In the genomic region with DNA sequence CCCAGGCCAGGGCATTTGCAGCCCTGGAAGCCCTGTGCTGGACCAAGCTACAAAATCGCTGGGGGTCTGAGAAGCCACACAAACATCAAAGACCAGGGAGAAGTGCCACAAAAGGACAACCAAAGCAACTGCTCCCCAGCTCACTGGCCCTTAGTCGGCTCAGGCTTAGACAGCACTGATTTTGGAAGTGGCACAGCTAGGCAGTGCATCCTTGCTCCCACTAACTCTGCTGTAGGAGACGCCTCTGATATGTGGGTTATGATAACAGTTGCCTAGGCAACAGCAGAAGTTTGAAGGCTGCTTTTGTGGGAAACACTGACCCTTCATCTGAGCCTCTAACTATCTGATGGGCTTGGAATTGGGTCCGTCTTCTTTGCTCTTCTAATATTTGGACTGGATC, we compare ENCODE assay signal across 18 mouse cellular contexts. TPM values are rescaled to one million over a fixed set of nuclear protein-coding genes. Genes with fewer than 3 reads are reported as not detected.
DNase-seq lines count a peak whose midpoint lies in the region; ATAC-seq and TF ChIP-seq lines count a peak whose summit lies in the region.
"Had no signal": no experiment of that assay in that cellular context is flagged by ENCODE, and none has a peak within 500 bp of the region (broad histone marks: within the 10 kb centered on the region; RNA-seq: fewer than 3 reads in every experiment).

No protein-coding gene starts in this region.

- no peaks in the 10 kb centered on the region for H3K9me3 ChIP-seq in heart, embryonic 10.5 days
- no peaks in the 10 kb centered on the region for H3K9me3 ChIP-seq in G1E (replicated peaks)
- H3K9me3 ChIP-seq: embryonic facial prominence, embryonic 13.5 days; heart, embryonic 13.5 days; hindbrain, embryonic 15.5 days had no signal

- TF ChIP-seq CTCF in G1E (IDR thresholded peaks at IDR 0.05; ENCODE audit: low read depth, low read length) = no peak

- H3K4me3 ChIP-seq in heart, embryonic 10.5 days = no peak overlapping the region
- H3K4me3 ChIP-seq in G1E (ENCODE audit: low read depth, low read length) = no peak overlapping the region
- H3K4me3 ChIP-seq: embryonic facial prominence, embryonic 13.5 days; heart, embryonic 13.5 days; hindbrain, embryonic 15.5 days had no signal

- H3K27ac ChIP-seq in heart, embryonic 10.5 days = no peak overlapping the region
- H3K27ac ChIP-seq: embryonic facial prominence, embryonic 13.5 days; heart, embryonic 13.5 days had no signal

- ATAC-seq in G1E (ENCODE audit: extremely low read depth, insufficient number of reproducible peaks, low FRiP score, poor library complexity, severe bottlenecking) = no peak
- ATAC-seq in CD4-positive, CD25-positive, alpha-beta regulatory T cell, adult 4 months = no peak
- ATAC-seq: forebrain, embryonic 14.5 days had no signal

- WGBS in heart, embryonic 10.5 days = 50% methylated on average over 4 of the region's 4 CpGs

- H3K36me3 ChIP-seq in heart, embryonic 10.5 days = no peaks in the 10 kb centered on the region
- peaks cover 2% of the 10 kb centered on the region for H3K36me3 ChIP-seq in G1E (replicated peaks)
- H3K36me3 ChIP-seq: embryonic facial prominence, embryonic 13.5 days; heart, embryonic 13.5 days; hindbrain, embryonic 15.5 days had no signal

- DNase-seq in heart, adult 11 months = peak; percentile 87
- DNase-seq in heart, embryonic 10.5 days (ENCODE audit: low spot score) = no peak
- peak; percentile 28 for DNase-seq in ovary, adult 18-20 months (ENCODE audit: low spot score)
- no peak for DNase-seq in ovary, postnatal 36 days (ENCODE audit: low spot score)
- DNase-seq in G1E (ENCODE audit: low spot score) = peak; percentile 0
- DNase-seq: adrenal gland, postnatal 10 days; cerebellum, adult 11-12 months; cerebellum, adult 9-10 months; cerebellum, postnatal 25 days; gastrocnemius, postnatal 14 days; heart, postnatal 36 days had no signal

- H3K27me3 ChIP-seq in heart, embryonic 10.5 days (ENCODE audit: insufficient read depth, poor library complexity, severe bottlenecking) = no peaks in the 10 kb centered on the region
- no peaks in the 10 kb centered on the region for H3K27me3 ChIP-seq in G1E (ENCODE audit: insufficient read depth, low read length)
- H3K27me3 ChIP-seq: embryonic facial prominence, embryonic 13.5 days; hindbrain, embryonic 15.5 days had no signal

- H3K4me1 ChIP-seq in heart, embryonic 10.5 days = peaks cover 21% of the 10 kb centered on the region
- peaks cover 36% of the 10 kb centered on the region for H3K4me1 ChIP-seq in G1E (ENCODE audit: insufficient read depth, low read depth, low read length)
- H3K4me1 ChIP-seq: embryonic facial prominence, embryonic 13.5 days; hindbrain, embryonic 15.5 days had no signal

RNA-seq across cellular contexts. Expression of gene Sla2, which starts 12.2 kb away (rescaled TPM):
- 1.1 and 1.9 TPM in 2 replicates for polyA plus RNA-seq in heart, embryonic 10.5 days (2016; fragmentation: Nextera tagmentation; extraction: Ambion mirVana)
- total RNA-seq in G1E (2014; fragmentation: Nextera tagmentation) (0.83 TPM in 1 of 2 replicates, not detected in the other), G1E (2017) (0.98 and 1.0 TPM in 2 replicates)
- 0.62 and 0.83 TPM in 2 replicates for polyA plus RNA-seq in G1E (2012)
- polyA plus RNA-seq in CD4-positive, CD25-positive, alpha-beta regulatory T cell, adult 4 months (2017; shearing (Covaris generic)) = 10 to 100 TPM; 68.5 to 86.7 TPM
- total RNA-seq: adrenal gland, postnatal 4 days; gastrocnemius, adult 18-20 months; gastrocnemius, postnatal 14 days; heart, postnatal 36 days had no signal

RNA-seq across cellular contexts. Expression of gene Rab5if, which starts 36.3 kb away (rescaled TPM):
- 197 and 198 TPM in 2 replicates for polyA plus RNA-seq in heart, embryonic 10.5 days (2016; fragmentation: Nextera tagmentation; extraction: Ambion mirVana)
- total RNA-seq in G1E (2014; fragmentation: Nextera tagmentation) (97.3 and 108 TPM in 2 replicates), G1E (2017) (210 and 302 TPM in 2 replicates)
- polyA plus RNA-seq in G1E (2012) = 103 and 173 TPM in 2 replicates
- polyA plus RNA-seq in CD4-positive, CD25-positive, alpha-beta regulatory T cell, adult 4 months (2017; shearing (Covaris generic)) = 1 to 10 TPM; 5.1 to 5.4 TPM

RNA-seq across cellular contexts. Expression of gene 4930518I15Rik, which starts 41.4 kb away (rescaled TPM):
- 4.7 and 6.3 TPM in 2 replicates for polyA plus RNA-seq in heart, embryonic 10.5 days (2016; fragmentation: Nextera tagmentation; extraction: Ambion mirVana)
- 4.2 and 6.8 TPM in 2 replicates for total RNA-seq in G1E (2014; fragmentation: Nextera tagmentation)
- 1.6 and 1.9 TPM in 2 replicates for total RNA-seq in G1E (2017)
- 0.09 TPM in 2 replicates for polyA plus RNA-seq in G1E (2012)
- 10 to 100 TPM; 25.0 to 27.3 TPM for polyA plus RNA-seq in CD4-positive, CD25-positive, alpha-beta regulatory T cell, adult 4 months (2017; shearing (Covaris generic))

RNA-seq across cellular contexts. Expression of gene Tgif2, which starts 59.4 kb away (rescaled TPM):
- polyA plus RNA-seq in heart, embryonic 10.5 days (2016; fragmentation: Nextera tagmentation; extraction: Ambion mirVana) = 48.4 and 62.3 TPM in 2 replicates
- total RNA-seq in G1E (2014; fragmentation: Nextera tagmentation) (22.8 and 25.7 TPM in 2 replicates), G1E (2017) (24.9 and 26.7 TPM in 2 replicates)
- polyA plus RNA-seq in G1E (2012) = 60.6 and 77.6 TPM in 2 replicates
- polyA plus RNA-seq in CD4-positive, CD25-positive, alpha-beta regulatory T cell, adult 4 months (2017; shearing (Covaris generic)) = 10 to 100 TPM; 10.4 to 14.6 TPM

Comparison
In these comparisons a context has a peak if more than half of its experiments do, and no peak if none do; other contexts are left out.
1. DNase-seq: peak in heart, adult 11 months (single experiment), ovary, adult 18-20 months (single experiment) and G1E (single experiment); none in heart, embryonic 10.5 days (single experiment) and ovary, postnatal 36 days (single experiment).
2. RNA of gene Sla2, which starts 12.2 kb away (polyA plus RNA-seq): 68.5 to 86.7 TPM in CD4-positive, CD25-positive, alpha-beta regulatory T cell, adult 4 months; 1.1 to 1.9 TPM in heart, embryonic 10.5 days and 0.62 to 0.83 TPM in G1E; every median in the first group is over 10 times any median in the second.
3. RNA of gene Rab5if, which starts 36.3 kb away (polyA plus RNA-seq): 197 to 198 TPM in heart, embryonic 10.5 days and 103 to 173 TPM in G1E; 5.1 to 5.4 TPM in CD4-positive, CD25-positive, alpha-beta regulatory T cell, adult 4 months; every median in the first group is over 10 times any median in the second.